Mouse (Mus musculus): ENCODE results near the gene Dnhd1. TPM values are rescaled to one million over a fixed set of nuclear protein-coding genes. Genes with fewer than 3 reads are reported as not detected.

Dnhd1 gene
- polyA plus RNA-seq, 1 experiment from 2014 or later: 1.5 TPM

GRCm38 (mm10) chr7:105762517-105763270, 112.1 kb downstream of the Dnhd1 start:
- Histone ChIP-seq H3K4me1 (replicated peaks) (peaks cover 9% of the 10 kb centered on the region), H3K9me3 (no peaks in the 10 kb centered on the region), H3K4me3 (replicated peaks) (no peak overlapping the region), H3K4me2 (peak overlapping the region; percentile 27), H3K27ac (no peak overlapping the region), H3K9ac (replicated peaks) (no peak overlapping the region), H3K36me3 (peaks cover 89% of the 10 kb centered on the region), H3K27me3 (peaks cover 12% of the 10 kb centered on the region)
- ATAC-seq (ENCODE audit: insufficient number of reproducible peaks, insufficient read depth, low FRiP score, low TSS enrichment, low read depth): no peak
- WGBS: 32% methylated on average over 55 of the region's 55 CpGs

GRCm38 (mm10) chr7:105764331-105764730, 113.7 kb downstream of the Dnhd1 start:
- Histone ChIP-seq H3K27ac (no peak overlapping the region), H3K36me3 (peaks cover 88% of the 10 kb centered on the region), H3K4me1 (replicated peaks) (peaks cover 25% of the 10 kb centered on the region), H3K4me2 (no peak overlapping the region), H3K27me3 (peaks cover 12% of the 10 kb centered on the region), H3K4me3 (replicated peaks) (no peak overlapping the region), H3K9ac (replicated peaks) (no peak overlapping the region), H3K9me3 (no peaks in the 10 kb centered on the region)
- no peak for ATAC-seq (ENCODE audit: insufficient number of reproducible peaks, insufficient read depth, low FRiP score, low TSS enrichment, low read depth)
- WGBS: 93% methylated on average over 11 of the region's 11 CpGs

GRCm38 (mm10) chr7:105767729-105768165, 117.1 kb downstream of the Dnhd1 start:
- H3K9ac ChIP-seq (replicated peaks): no peak overlapping the region
- WGBS: 21% methylated on average over 6 of the region's 6 CpGs
- H3K9me3 ChIP-seq: no peaks in the 10 kb centered on the region
- H3K4me2 ChIP-seq: peak overlapping the region; percentile 30
- no peak for ATAC-seq (ENCODE audit: insufficient number of reproducible peaks, insufficient read depth, low FRiP score, low TSS enrichment, low read depth)
- H3K4me3 ChIP-seq (replicated peaks): no peak overlapping the region
- H3K4me1 ChIP-seq (replicated peaks): peaks cover 28% of the 10 kb centered on the region
- peaks cover 12% of the 10 kb centered on the region for H3K27me3 ChIP-seq
- H3K36me3 ChIP-seq: peaks cover 96% of the 10 kb centered on the region
- H3K27ac ChIP-seq: peak overlapping the region; percentile 74

- no peaks in the 10 kb centered on the region for H3K9me3 ChIP-seq
- H3K4me3 ChIP-seq (replicated peaks): no peak overlapping the region
- ATAC-seq (ENCODE audit: insufficient number of reproducible peaks, insufficient read depth, low FRiP score, low TSS enrichment, low read depth): no peak
- H3K27ac ChIP-seq: no peak overlapping the region
- H3K36me3 ChIP-seq: peaks cover 92% of the 10 kb centered on the region
- no peaks in the 10 kb centered on the region for H3K27me3 ChIP-seq
- H3K4me2 ChIP-seq: no peak overlapping the region
- peaks cover 34% of the 10 kb centered on the region for H3K4me1 ChIP-seq (replicated peaks)
- 89% methylated on average over 3 of the region's 3 CpGs for WGBS
- H3K9ac ChIP-seq (replicated peaks): no peak overlapping the region
These were observed 119.3 kb downstream of the Dnhd1 start for GRCm38 (mm10) chr7:105769959-105770358.

Other genes with a start within 250 kb of the Dnhd1 start
- not detected in 2 replicates for gene Cnga4, start 246.3 kb upstream of the Dnhd1 start, polyA plus RNA-seq (2016; fragmentation: Nextera tagmentation; extraction: Ambion mirVana)
- not detected in 2 replicates for gene Cckbr, start 225.1 kb upstream of the Dnhd1 start, polyA plus RNA-seq (2016; fragmentation: Nextera tagmentation; extraction: Ambion mirVana)
- gene Cavin3, start 168.5 kb upstream of the Dnhd1 start, polyA plus RNA-seq (2016; fragmentation: Nextera tagmentation; extraction: Ambion mirVana): 23.2 and 24.8 TPM in 2 replicates
- 29.9 and 31.4 TPM in 2 replicates for gene Smpd1, start 96.5 kb upstream of the Dnhd1 start, polyA plus RNA-seq (2016; fragmentation: Nextera tagmentation; extraction: Ambion mirVana)
- 62.7 and 66.4 TPM in 2 replicates for gene Apbb1, start 69.2 kb upstream of the Dnhd1 start, polyA plus RNA-seq (2016; fragmentation: Nextera tagmentation; extraction: Ambion mirVana)
- gene Hpx, start 50.7 kb upstream of the Dnhd1 start, polyA plus RNA-seq (2016; fragmentation: Nextera tagmentation; extraction: Ambion mirVana): 0.23 and 0.37 TPM in 2 replicates
- 34.4 and 37.4 TPM in 2 replicates for gene Trim3, start 17.3 kb upstream of the Dnhd1 start, polyA plus RNA-seq (2016; fragmentation: Nextera tagmentation; extraction: Ambion mirVana)
- gene Timm10b, start 10.8 kb upstream of the Dnhd1 start, polyA plus RNA-seq (2016; fragmentation: Nextera tagmentation; extraction: Ambion mirVana): 167 and 168 TPM in 2 replicates
- gene Arfip2, start 10.4 kb upstream of the Dnhd1 start, polyA plus RNA-seq (2016; fragmentation: Nextera tagmentation; extraction: Ambion mirVana): 72.8 and 77.2 TPM in 2 replicates
- gene Gm45799, start 10.3 kb upstream of the Dnhd1 start, polyA plus RNA-seq (2016; fragmentation: Nextera tagmentation; extraction: Ambion mirVana): 9.9 and 13.9 TPM in 2 replicates
- gene Ilk, start 85.8 kb downstream of the Dnhd1 start, polyA plus RNA-seq (2016; fragmentation: Nextera tagmentation; extraction: Ambion mirVana): 216 and 232 TPM in 2 replicates
- gene Rrp8, start 86.6 kb downstream of the Dnhd1 start, polyA plus RNA-seq (2016; fragmentation: Nextera tagmentation; extraction: Ambion mirVana): 43.1 and 50.8 TPM in 2 replicates
- gene Taf10, start 93.5 kb downstream of the Dnhd1 start, polyA plus RNA-seq (2016; fragmentation: Nextera tagmentation; extraction: Ambion mirVana): 170 and 173 TPM in 2 replicates
- 33.3 and 38.3 TPM in 2 replicates for gene Tpp1, start 101.4 kb downstream of the Dnhd1 start, polyA plus RNA-seq (2016; fragmentation: Nextera tagmentation; extraction: Ambion mirVana)
- 24.8 and 28.2 TPM in 2 replicates for gene Dchs1, start 136.8 kb downstream of the Dnhd1 start, polyA plus RNA-seq (2016; fragmentation: Nextera tagmentation; extraction: Ambion mirVana)
- 319 and 330 TPM in 2 replicates for gene Mrpl17, start 160.3 kb downstream of the Dnhd1 start, polyA plus RNA-seq (2016; fragmentation: Nextera tagmentation; extraction: Ambion mirVana)

Measured in limb, embryonic 12.5 days (tissue).